Mouse (Mus musculus): ENCODE results near the gene Dlg1.

DNA sequence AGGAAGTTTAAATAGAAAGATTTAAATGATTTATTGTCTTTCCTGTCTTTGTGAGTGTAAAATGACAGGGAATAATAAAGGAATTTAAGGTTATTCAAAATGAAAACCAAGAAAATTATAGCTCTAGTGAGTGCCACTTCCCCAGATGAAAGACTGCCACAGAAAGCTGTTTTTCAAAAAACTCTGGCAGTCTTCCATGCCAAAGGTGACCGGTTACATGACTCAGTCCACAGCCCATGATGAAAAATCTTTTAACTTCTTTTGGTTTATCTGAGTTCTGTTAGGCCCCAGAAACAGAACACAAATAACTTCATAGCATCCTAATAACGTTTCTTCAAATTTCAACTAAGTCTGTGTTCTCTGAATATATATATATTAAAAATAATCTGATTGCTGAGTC lies 7.7 kb upstream of the Dlg1 start:
- no peak for TF ChIP-seq CTCF (IDR thresholded peaks at IDR 0.05; ENCODE audit: extremely low read depth, insufficient read depth, insufficient read length, insufficient replicate concordance)
- TF ChIP-seq POLR2A (IDR thresholded peaks at IDR 0.05; ENCODE audit: low read depth, low read length) = no peak
